Mouse (Mus musculus) CH12.LX (cell line): ENCODE data around the gene Ush1g. TPM values are rescaled to one million over a fixed set of nuclear protein-coding genes. Genes with fewer than 3 reads are reported as not detected.

ENCODE experiments used
- DNase-seq: peaks from one replicate; pipeline ENCODE4 v3.0.0-alpha.2; 2013; ENCODE audit errors: extremely low read depth
- H3K27ac ChIP-seq: 2 replicates; pipeline ENCODE4 v1.5.1; 2012; ENCODE audit warnings: low read depth, mild to moderate bottlenecking, control low read depth, moderate library complexity; ENCODE audit not compliant: insufficient read depth
- H3K27me3 ChIP-seq: replicated peaks from 2 replicates; pipeline ENCODE3; 2012; ENCODE audit warnings: inconsistent platforms
- H3K36me3 ChIP-seq, 2 experiments: replicated peaks in 1 of 2; 2 replicates each; pipeline versions ENCODE3 to v1.6.1; 2012; ENCODE audit warnings: inconsistent platforms in 1 of 2, low read length in 1 of 2, mild to moderate bottlenecking in 1 of 2, mixed read lengths in 1 of 2, moderate library complexity in 1 of 2; ENCODE audit not compliant: control insufficient read depth in 1 of 2, insufficient read depth in 1 of 2
- H3K4me1 ChIP-seq, 2 experiments: 2 replicates each; pipeline ENCODE4 v1.6.1; 2012; ENCODE audit warnings: inconsistent platforms in 1 of 2, moderate library complexity in 1 of 2; ENCODE audit not compliant: insufficient read depth in 2 of 2, control insufficient read depth in 1 of 2
- H3K4me2 ChIP-seq: 2 replicates; pipeline ENCODE4 v1.6.1; 2012; ENCODE audit warnings: low read depth, mild to moderate bottlenecking, control low read depth; ENCODE audit not compliant: poor library complexity, insufficient read depth, severe bottlenecking
- H3K4me3 ChIP-seq, 3 experiments: fragments of 150-350 bp in 1 of 3; sonication (generic) in 1 of 3; replicated peaks in 1 of 3; 2 replicates each; pipeline versions ENCODE3 to v1.5.1; 2011 to 2012; ENCODE audit warnings: low read depth in 2 of 3, low read length in 2 of 3, mild to moderate bottlenecking in 2 of 3, moderate library complexity in 2 of 3, control low read depth in 1 of 3, improper control_type of control experiment in 1 of 3, inconsistent platforms in 1 of 3, mixed read lengths in 1 of 3; ENCODE audit not compliant: poor library complexity in 1 of 3
- H3K79me2 ChIP-seq: replicated peaks from 2 replicates; pipeline ENCODE4 v1.6.1; 2012; ENCODE audit warnings: mild to moderate bottlenecking, moderate library complexity; ENCODE audit not compliant: control insufficient read depth, poor library complexity, insufficient read depth, severe bottlenecking; ENCODE audit errors: extremely low read depth
- H3K9ac ChIP-seq: 2 replicates; pipeline ENCODE4 v1.6.1; 2012; ENCODE audit warnings: low read depth, mild to moderate bottlenecking, control low read depth, moderate library complexity; ENCODE audit not compliant: insufficient read depth
- H3K9me3 ChIP-seq: replicated peaks from 2 replicates; pipeline ENCODE3; 2012; ENCODE audit warnings: low read length, inconsistent platforms, mixed read lengths
- BHLHE40 ChIP-seq: IDR thresholded peaks from 2 replicates; pipeline ENCODE4 v1.6.1; 2011; ENCODE audit warnings: mild to moderate bottlenecking, low read depth, low read length, improper control_type of control experiment
- CTCF ChIP-seq, 2 experiments: IDR thresholded peaks in 1 of 2; conservative IDR thresholded peaks in 1 of 2; 2 replicates each; pipeline ENCODE4 v1.5.1; 2011 to 2012; ENCODE audit warnings: low read depth in 2 of 2, low read length in 2 of 2, improper control_type of control experiment in 1 of 2, inconsistent platforms in 1 of 2, mild to moderate bottlenecking in 1 of 2, moderate library complexity in 1 of 2
- EP300 ChIP-seq: IDR thresholded peaks from 2 replicates; pipeline ENCODE4 v1.6.1; 2011; ENCODE audit warnings: low read length, improper control_type of control experiment
- MAFK ChIP-seq: IDR thresholded peaks from 2 replicates; pipeline ENCODE4 v1.6.1; 2011; ENCODE audit warnings: low read length, improper control_type of control experiment; ENCODE audit not compliant: insufficient replicate concordance
- MAZ ChIP-seq: IDR thresholded peaks from 2 replicates; pipeline ENCODE4 v1.6.1; 2012; ENCODE audit warnings: low read depth, mild to moderate bottlenecking, inconsistent platforms, low read length, improper control_type of control experiment, moderate library complexity
- MYC ChIP-seq: IDR thresholded peaks from 2 replicates; pipeline ENCODE4 v1.6.1; 2011; ENCODE audit warnings: low read depth, mild to moderate bottlenecking, improper control_type of control experiment, low read length
- NELFE ChIP-seq: IDR thresholded peaks from 2 replicates; pipeline ENCODE4 v1.6.1; 2011; ENCODE audit warnings: low read depth, low read length, improper control_type of control experiment
- NRF1 ChIP-seq: IDR thresholded peaks from 2 replicates; pipeline ENCODE4 v1.6.1; 2014; ENCODE audit warnings: low read depth, mild to moderate bottlenecking, inconsistent platforms, low read length, improper control_type of control experiment, moderate library complexity
- PAX5 ChIP-seq: IDR thresholded peaks from 2 replicates; pipeline ENCODE4 v1.6.1; 2012; ENCODE audit warnings: low read length, inconsistent platforms, mixed read lengths
- RAD21 ChIP-seq: IDR thresholded peaks from 2 replicates; pipeline ENCODE4 v1.6.1; 2011; ENCODE audit warnings: low read depth, mild to moderate bottlenecking, low read length, improper control_type of control experiment, moderate library complexity
- SMC3 ChIP-seq: IDR thresholded peaks from 2 replicates; pipeline ENCODE4 v1.6.1; 2011; ENCODE audit warnings: low read depth, low read length, improper control_type of control experiment
- UBTF ChIP-seq: IDR thresholded peaks from 2 replicates; pipeline ENCODE4 v1.6.1; 2012; ENCODE audit warnings: low read depth, mild to moderate bottlenecking, inconsistent platforms, low read length, improper control_type of control experiment, moderate library complexity
- dilution Hi-C: fragments of 300-500 bp; cut with MboI; formaldehyde crosslinking; loops from 2 replicates; pipeline ENCODE4 v1.14.3; 2020; ENCODE audit warnings: low sequenced_read_pairs; ENCODE audit not compliant: extremely low pct_unique_long_range_greater_than_20kb, extremely low pct_ligation_motif_present
- in situ Hi-C: fragments of 300-500 bp; cut with MboI; formaldehyde crosslinking; loops from 3 replicates; pipeline ENCODE4 v1.14.3; 2019; ENCODE audit warnings: low sequenced_read_pairs, low pct_ligation_motif_present, low pct_unique_long_range_greater_than_20kb, mixed read lengths
- polyA plus RNA-seq: library from polyadenylated mRNA; unstranded; fragments of >175 nt; gene quantifications from 2 replicates; pipeline ENCODE4 v1.2.1, GENCODE M21; 2012; ENCODE audit warnings: low read depth; ENCODE audit not compliant: insufficient read length
- total RNA-seq, 2 experiments: library from RNA; depleted of rRNA; stranded (reverse); fragments of 300-350 nt in 1 of 2; fragments of >200 nt in 1 of 2; gene quantifications; 2 replicates each; pipeline ENCODE4 v1.2.3; 2012 to 2014

Ush1g gene
- total RNA-seq (2012; rRNA removed) (0.17 and 0.42 TPM in 2 replicates), total RNA-seq (2014; rRNA removed) (not detected in 2 replicates), polyA plus RNA-seq (not detected in 2 replicates)

DNA sequence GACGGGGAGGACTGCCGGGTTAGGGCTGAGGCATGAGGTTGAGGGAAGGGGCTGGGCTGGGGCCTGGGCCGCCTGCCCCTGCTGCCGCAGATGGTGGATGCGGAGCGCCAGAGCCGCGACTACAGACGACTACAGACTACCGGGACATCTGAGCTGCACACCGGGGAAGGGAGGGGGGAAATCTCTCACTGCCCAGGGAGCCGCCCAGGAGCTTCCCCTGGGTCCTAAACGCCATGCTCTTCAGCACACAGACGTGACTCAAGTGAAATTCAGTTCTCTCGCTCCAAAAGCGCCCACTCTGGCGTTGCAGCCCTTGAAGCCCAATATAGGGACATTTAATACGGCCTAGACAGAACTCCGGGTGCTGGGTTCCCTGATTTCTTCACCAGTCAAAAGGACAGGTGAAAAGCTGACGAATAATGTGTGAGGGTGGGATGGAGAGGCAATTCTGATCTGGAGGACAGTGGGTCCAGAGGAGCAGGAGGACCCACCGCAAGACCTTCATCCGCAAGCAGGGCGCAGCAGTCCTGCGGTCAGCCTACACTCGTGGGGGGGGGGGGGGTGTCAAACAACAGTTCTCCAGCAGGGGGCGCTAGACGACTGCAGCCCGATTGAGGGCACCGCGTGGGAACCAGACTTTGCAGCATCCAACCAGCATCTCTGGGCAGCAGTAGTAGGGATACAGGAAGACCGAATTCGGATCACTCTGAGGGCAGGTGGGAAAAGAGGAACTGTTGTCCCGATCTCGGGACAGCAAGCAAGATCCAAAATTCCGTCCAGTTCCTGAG is at the start of gene Ush1g:
Gene Ush1g, minus strand, starts transcription at position 136 of the 788 bp plus-strand sequence.
- Histone ChIP-seq H3K27me3 (peaks cover 90% of the 10 kb centered on the region), H3K4me2 (peak within 1 kb of the TSS; percentile 32), H3K27ac (no peak within 1 kb of the TSS)

DNA sequence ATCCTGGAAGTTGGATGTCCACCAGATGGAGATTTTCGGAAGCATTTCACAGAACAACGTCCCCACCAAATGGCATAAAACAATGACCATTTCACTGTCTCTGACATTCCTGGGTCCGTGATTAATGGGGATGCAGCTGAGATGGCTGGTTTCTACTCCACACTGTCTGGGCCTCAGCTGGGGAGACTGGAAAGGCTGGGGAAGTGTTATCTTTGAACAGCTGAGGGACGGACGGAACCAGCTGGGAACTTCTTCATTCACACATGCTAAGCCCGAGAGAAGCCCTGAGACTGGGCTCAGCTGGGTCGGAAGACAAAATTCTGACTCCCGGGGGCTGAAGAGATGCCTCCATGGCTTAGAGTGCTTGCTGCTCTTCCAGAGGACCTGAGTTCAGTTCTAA is 49.5 kb upstream of the Ush1g start:
- in situ Hi-C loops (no loop called here), dilution Hi-C loops (no loop called here)
- DNase-seq: no peak
- Histone ChIP-seq H3K79me2 (no peaks in the 10 kb centered on the region), H3K4me1 (peaks cover 12 to 14% of the 10 kb centered on the region in 2 experiments), H3K27me3 (peaks cover 96% of the 10 kb centered on the region), H3K36me3 (no peaks in the 10 kb centered on the region), H3K4me2 (no peak overlapping the region), H3K9ac (no peak overlapping the region), H3K27ac (no peak overlapping the region), H3K9me3 (no peaks in the 10 kb centered on the region), H3K4me3 (no peak overlapping the region)
- TF ChIP-seq EP300: no peak
- no peak for TF ChIP-seq NELFE
- TF ChIP-seq NRF1: no peak
- TF ChIP-seq MAFK: no peak

More for the DNA sequence above, at the start of gene Ush1g:
- in situ Hi-C loops: loop anchor here (5.0 kb wide), 1 partner anchor 35 kb away; no protein-coding TSS in a partner anchor
- Histone ChIP-seq H3K9ac (no peak within 1 kb of the TSS), H3K4me1 (peaks cover 8 to 11% of the 10 kb centered on the region in 2 experiments; a peak in 3 of 4 replicates), H3K36me3 (no peaks in the 10 kb centered on the region), H3K4me3 (peak within 1 kb of the TSS in 1 of 3 experiments; percentile 10), H3K9me3 (peaks cover 5% of the 10 kb centered on the region), H3K79me2 (no peaks in the 10 kb centered on the region)
- dilution Hi-C loops: no loop called here
- TF ChIP-seq CTCF (conservative IDR thresholded peaks at IDR 0.05 in 1 of 2, IDR thresholded peaks at IDR 0.05 in 1 of 2; ENCODE audit: low read depth in 2 of 2, low read length in 2 of 2) (peak; percentile 48 to 93; a peak in 2 of 4 replicates), BHLHE40 (no peak), PAX5 (no peak), NRF1 (no peak), SMC3 (peak; percentile 71), UBTF (no peak), MYC (no peak), RAD21 (peak; percentile 76), MAZ (peak; percentile 81)
- peak; percentile 48 for DNase-seq

DNA sequence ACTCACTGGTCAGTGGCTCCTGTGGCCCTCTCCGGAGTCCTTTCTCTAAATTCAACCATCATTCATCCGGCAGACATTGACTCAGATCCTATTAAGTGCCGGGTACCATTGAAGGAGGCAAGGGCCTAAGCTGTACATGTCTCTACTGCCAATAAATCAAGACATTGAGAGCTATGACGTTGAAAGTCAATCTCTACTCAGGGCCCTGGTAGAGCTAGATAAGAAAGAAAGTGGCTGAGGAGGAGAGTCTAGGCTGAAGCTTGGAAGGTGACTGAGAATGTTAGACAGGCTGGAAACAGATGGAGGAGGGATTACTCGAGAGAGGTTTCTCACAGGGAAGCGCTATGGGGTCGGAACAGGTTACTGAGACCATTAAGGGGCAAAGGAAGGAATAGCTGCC is 48.5 kb upstream of the Ush1g start:
- no peak overlapping the region for H3K27ac ChIP-seq
- no peak for DNase-seq
- H3K27me3 ChIP-seq: peaks cover 96% of the 10 kb centered on the region
- no peaks in the 10 kb centered on the region for H3K9me3 ChIP-seq
- no peak overlapping the region for H3K4me2 ChIP-seq
- H3K9ac ChIP-seq: no peak overlapping the region
- TF ChIP-seq EP300: no peak
- TF ChIP-seq RAD21: no peak
- TF ChIP-seq NRF1: no peak
- dilution Hi-C loops (no loop called here), in situ Hi-C loops (no loop called here)
- H3K4me3 ChIP-seq: no peak overlapping the region
- H3K79me2 ChIP-seq: no peaks in the 10 kb centered on the region
- H3K4me1 ChIP-seq: peaks cover 12 to 14% of the 10 kb centered on the region in 2 experiments
- H3K36me3 ChIP-seq: no peaks in the 10 kb centered on the region
